Mouse (Mus musculus) CH12.LX (cell line): ENCODE measurements around the gene Smg7. TPM values are rescaled to one million over a fixed set of nuclear protein-coding genes. Genes with fewer than 3 reads are reported as not detected.

Experiments used
- DNase-seq: peaks from one replicate; pipeline ENCODE4 v3.0.0-alpha.2; 2013; ENCODE audit errors: extremely low read depth
- H3K27ac ChIP-seq: 2 replicates; pipeline ENCODE4 v1.5.1; 2012; ENCODE audit warnings: low read depth, mild to moderate bottlenecking, control low read depth, moderate library complexity; ENCODE audit not compliant: insufficient read depth
- H3K27me3 ChIP-seq: replicated peaks from 2 replicates; pipeline ENCODE3; 2012; ENCODE audit warnings: inconsistent platforms
- H3K36me3 ChIP-seq, 2 experiments: replicated peaks in 1 of 2; 2 replicates each; pipeline versions ENCODE3 to v1.6.1; 2012; ENCODE audit warnings: inconsistent platforms in 1 of 2, low read length in 1 of 2, mild to moderate bottlenecking in 1 of 2, mixed read lengths in 1 of 2, moderate library complexity in 1 of 2; ENCODE audit not compliant: control insufficient read depth in 1 of 2, insufficient read depth in 1 of 2
- H3K4me1 ChIP-seq, 2 experiments: 2 replicates each; pipeline ENCODE4 v1.6.1; 2012; ENCODE audit warnings: inconsistent platforms in 1 of 2, moderate library complexity in 1 of 2; ENCODE audit not compliant: insufficient read depth in 2 of 2, control insufficient read depth in 1 of 2
- H3K4me2 ChIP-seq: 2 replicates; pipeline ENCODE4 v1.6.1; 2012; ENCODE audit warnings: low read depth, mild to moderate bottlenecking, control low read depth; ENCODE audit not compliant: poor library complexity, insufficient read depth, severe bottlenecking
- H3K4me3 ChIP-seq, 3 experiments: fragments of 150-350 bp in 1 of 3; sonication (generic) in 1 of 3; replicated peaks in 1 of 3; 2 replicates each; pipeline versions ENCODE3 to v1.5.1; 2011 to 2012; ENCODE audit warnings: low read depth in 2 of 3, low read length in 2 of 3, mild to moderate bottlenecking in 2 of 3, moderate library complexity in 2 of 3, control low read depth in 1 of 3, improper control_type of control experiment in 1 of 3, inconsistent platforms in 1 of 3, mixed read lengths in 1 of 3; ENCODE audit not compliant: poor library complexity in 1 of 3
- H3K79me2 ChIP-seq: replicated peaks from 2 replicates; pipeline ENCODE4 v1.6.1; 2012; ENCODE audit warnings: mild to moderate bottlenecking, moderate library complexity; ENCODE audit not compliant: control insufficient read depth, poor library complexity, insufficient read depth, severe bottlenecking; ENCODE audit errors: extremely low read depth
- H3K9ac ChIP-seq: 2 replicates; pipeline ENCODE4 v1.6.1; 2012; ENCODE audit warnings: low read depth, mild to moderate bottlenecking, control low read depth, moderate library complexity; ENCODE audit not compliant: insufficient read depth
- H3K9me3 ChIP-seq: replicated peaks from 2 replicates; pipeline ENCODE3; 2012; ENCODE audit warnings: low read length, inconsistent platforms, mixed read lengths
- CTCF ChIP-seq, 2 experiments: IDR thresholded peaks in 1 of 2; conservative IDR thresholded peaks in 1 of 2; 2 replicates each; pipeline ENCODE4 v1.5.1; 2011 to 2012; ENCODE audit warnings: low read depth in 2 of 2, low read length in 2 of 2, improper control_type of control experiment in 1 of 2, inconsistent platforms in 1 of 2, mild to moderate bottlenecking in 1 of 2, moderate library complexity in 1 of 2
- E2F4 ChIP-seq: IDR thresholded peaks from 2 replicates; pipeline ENCODE4 v1.6.1; 2011; ENCODE audit warnings: low read depth, low read length, improper control_type of control experiment; ENCODE audit not compliant: insufficient replicate concordance
- ETS1 ChIP-seq: conservative IDR thresholded peaks from 2 replicates; pipeline ENCODE4 v1.6.1; 2012; ENCODE audit warnings: low read depth, mild to moderate bottlenecking, inconsistent platforms, low read length, improper control_type of control experiment, moderate library complexity
- GABPA ChIP-seq: IDR thresholded peaks from 2 replicates; pipeline ENCODE4 v1.6.1; 2012; ENCODE audit warnings: low read depth, low read length, improper control_type of control experiment, inconsistent platforms; ENCODE audit not compliant: insufficient replicate concordance
- HCFC1 ChIP-seq: IDR thresholded peaks from 2 replicates; pipeline ENCODE4 v1.6.1; 2012; ENCODE audit warnings: low read depth, mild to moderate bottlenecking, inconsistent platforms, low read length, improper control_type of control experiment
- IRF4 ChIP-seq: IDR thresholded peaks from 2 replicates; pipeline ENCODE4 v1.6.1; 2014; ENCODE audit warnings: low read depth, mild to moderate bottlenecking, inconsistent platforms, low read length, improper control_type of control experiment
- JUN ChIP-seq: IDR thresholded peaks from 2 replicates; pipeline ENCODE4 v1.6.1; 2011; ENCODE audit warnings: low read depth, mild to moderate bottlenecking, low read length, improper control_type of control experiment, moderate library complexity; ENCODE audit not compliant: insufficient read depth
- MAX ChIP-seq: IDR thresholded peaks from 2 replicates; pipeline ENCODE4 v1.6.1; 2011; ENCODE audit warnings: low read length, improper control_type of control experiment
- MAZ ChIP-seq: IDR thresholded peaks from 2 replicates; pipeline ENCODE4 v1.6.1; 2012; ENCODE audit warnings: low read depth, mild to moderate bottlenecking, inconsistent platforms, low read length, improper control_type of control experiment, moderate library complexity
- MXI1 ChIP-seq: IDR thresholded peaks from 2 replicates; pipeline ENCODE4 v1.6.1; 2011; ENCODE audit warnings: mild to moderate bottlenecking, low read depth, low read length, improper control_type of control experiment
- POLR2A ChIP-seq: IDR thresholded peaks from 2 replicates; pipeline ENCODE4 v1.6.1; 2011; ENCODE audit warnings: low read depth, mild to moderate bottlenecking, improper control_type of control experiment, low read length
- POLR2AphosphoS2 ChIP-seq: IDR thresholded peaks from 2 replicates; pipeline ENCODE4 v1.6.1; 2011; ENCODE audit warnings: low read depth, low read length, improper control_type of control experiment
- RCOR1 ChIP-seq: conservative IDR thresholded peaks from 2 replicates; pipeline ENCODE4 v1.6.1; 2012; ENCODE audit warnings: low read depth, mild to moderate bottlenecking, inconsistent platforms, low read length, improper control_type of control experiment
- SIN3A ChIP-seq: IDR thresholded peaks from 2 replicates; pipeline ENCODE4 v1.6.1; 2012; ENCODE audit warnings: low read length, improper control_type of control experiment, inconsistent platforms
- TCF12 ChIP-seq: IDR thresholded peaks from 2 replicates; pipeline ENCODE4 v1.6.1; 2014; ENCODE audit warnings: low read depth, mild to moderate bottlenecking, inconsistent platforms, low read length, improper control_type of control experiment
- UBTF ChIP-seq: IDR thresholded peaks from 2 replicates; pipeline ENCODE4 v1.6.1; 2012; ENCODE audit warnings: low read depth, mild to moderate bottlenecking, inconsistent platforms, low read length, improper control_type of control experiment, moderate library complexity
- USF1 ChIP-seq: IDR thresholded peaks from 2 replicates; pipeline ENCODE4 v1.6.1; 2014; ENCODE audit warnings: low read depth, mild to moderate bottlenecking, inconsistent platforms, low read length, improper control_type of control experiment
- USF2 ChIP-seq: conservative IDR thresholded peaks from 2 replicates; pipeline ENCODE4 v1.6.1; 2011; ENCODE audit warnings: low read depth, low read length, improper control_type of control experiment
- ZC3H11A ChIP-seq: IDR thresholded peaks from 2 replicates; pipeline ENCODE4 v1.6.1; 2012; ENCODE audit warnings: low read depth, mild to moderate bottlenecking, inconsistent platforms, low read length, improper control_type of control experiment
- ZNF384 ChIP-seq: IDR thresholded peaks from 2 replicates; pipeline ENCODE4 v1.6.1; 2012; ENCODE audit warnings: low read depth, low read length, improper control_type of control experiment, inconsistent platforms
- dilution Hi-C: fragments of 300-500 bp; cut with MboI; formaldehyde crosslinking; loops from 2 replicates; pipeline ENCODE4 v1.14.3; 2020; ENCODE audit warnings: low sequenced_read_pairs; ENCODE audit not compliant: extremely low pct_unique_long_range_greater_than_20kb, extremely low pct_ligation_motif_present
- in situ Hi-C: fragments of 300-500 bp; cut with MboI; formaldehyde crosslinking; loops from 3 replicates; pipeline ENCODE4 v1.14.3; 2019; ENCODE audit warnings: low sequenced_read_pairs, low pct_ligation_motif_present, low pct_unique_long_range_greater_than_20kb, mixed read lengths
- polyA plus RNA-seq: library from polyadenylated mRNA; unstranded; fragments of >175 nt; gene quantifications from 2 replicates; pipeline ENCODE4 v1.2.1, GENCODE M21; 2012; ENCODE audit warnings: low read depth; ENCODE audit not compliant: insufficient read length
- total RNA-seq, 2 experiments: library from RNA; depleted of rRNA; stranded (reverse); fragments of 300-350 nt in 1 of 2; fragments of >200 nt in 1 of 2; gene quantifications; 2 replicates each; pipeline ENCODE4 v1.2.3; 2012 to 2014

The Smg7 gene
- total and polyA plus RNA-seq, 3 experiments: 23.4 to 55.2 (median 27.0) TPM

DNA sequence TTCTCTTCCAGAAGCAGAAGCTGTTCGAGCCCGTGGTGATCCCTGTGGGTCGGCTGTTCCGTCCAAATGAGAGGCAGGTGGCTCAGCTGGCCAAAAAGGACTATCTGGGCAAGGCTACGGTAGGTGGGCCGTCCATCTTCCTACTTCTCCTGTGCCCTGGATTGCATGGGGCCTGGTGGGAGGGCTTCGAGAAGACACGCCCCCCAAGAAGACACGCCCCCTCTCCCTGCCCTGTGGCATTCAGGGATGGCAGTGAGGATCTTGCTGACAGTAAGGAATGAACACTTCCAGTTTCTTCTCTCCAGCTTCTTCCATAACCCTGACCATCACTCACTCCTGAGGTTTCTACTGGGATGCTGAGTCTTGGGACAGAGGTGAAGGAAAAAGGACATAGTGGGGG lies 78.2 kb downstream of the Smg7 start:
- no peak overlapping the region for H3K9ac ChIP-seq
- no peak overlapping the region for H3K27ac ChIP-seq
- no peak overlapping the region for H3K4me2 ChIP-seq
- no peak for TF ChIP-seq ZC3H11A
- TF ChIP-seq JUN: no peak
- H3K9me3 ChIP-seq: peaks cover 3% of the 10 kb centered on the region
- H3K4me3 ChIP-seq: no peak overlapping the region
- dilution Hi-C loops: no loop called here
- no peaks in the 10 kb centered on the region for H3K27me3 ChIP-seq
- peaks cover 5 to 23% of the 10 kb centered on the region in 2 experiments; a peak in 3 of 4 replicates for H3K4me1 ChIP-seq
- H3K36me3 ChIP-seq: peaks cover 77 to 92% of the 10 kb centered on the region in 2 experiments
- in situ Hi-C loops: no loop called here
- DNase-seq: no peak
- no peaks in the 10 kb centered on the region for H3K79me2 ChIP-seq

DNA sequence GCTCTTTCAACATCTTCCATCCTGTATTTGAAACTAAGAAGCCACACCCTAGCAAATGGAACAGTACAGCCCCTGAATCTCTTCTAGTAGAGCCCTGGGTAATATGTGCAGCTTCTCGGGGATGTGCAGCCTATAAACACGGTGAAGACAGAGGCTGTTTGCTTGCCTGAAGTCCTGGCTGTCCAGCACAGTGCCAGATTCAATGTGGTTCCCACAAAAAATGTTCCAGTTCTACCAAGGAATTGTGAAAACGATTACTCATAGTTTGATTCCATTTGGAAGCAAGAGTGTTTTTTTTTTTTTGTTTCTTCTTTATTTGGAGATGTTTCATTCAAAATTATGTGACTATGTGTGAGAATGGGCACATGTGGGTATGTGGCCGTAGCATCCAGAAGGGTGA lies 80.7 kb downstream of the Smg7 start:
- no peak for DNase-seq
- H3K4me3 ChIP-seq: no peak overlapping the region
- in situ Hi-C loops (no loop called here), dilution Hi-C loops (no loop called here)
- no peak overlapping the region for H3K27ac ChIP-seq
- no peaks in the 10 kb centered on the region for H3K79me2 ChIP-seq
- H3K9me3 ChIP-seq: peaks cover 3% of the 10 kb centered on the region
- H3K9ac ChIP-seq: no peak overlapping the region
- H3K27me3 ChIP-seq: no peaks in the 10 kb centered on the region
- peaks cover 10 to 31% of the 10 kb centered on the region in 2 experiments for H3K4me1 ChIP-seq
- no peak for TF ChIP-seq ETS1
- no peak for TF ChIP-seq USF2
- no peak for TF ChIP-seq TCF12
- no peak for TF ChIP-seq USF1
- no peak for TF ChIP-seq E2F4
- TF ChIP-seq MAX: no peak
- no peak for TF ChIP-seq CTCF (conservative IDR thresholded peaks at IDR 0.05 in 1 of 2, IDR thresholded peaks at IDR 0.05 in 1 of 2; ENCODE audit: low read depth in 2 of 2, low read length in 2 of 2)
- TF ChIP-seq GABPA: no peak
- TF ChIP-seq POLR2AphosphoS2: no peak
- TF ChIP-seq POLR2A: no peak
- TF ChIP-seq UBTF: no peak
- H3K4me2 ChIP-seq: no peak overlapping the region
- peaks cover 70 to 87% of the 10 kb centered on the region in 2 experiments for H3K36me3 ChIP-seq

DNA sequence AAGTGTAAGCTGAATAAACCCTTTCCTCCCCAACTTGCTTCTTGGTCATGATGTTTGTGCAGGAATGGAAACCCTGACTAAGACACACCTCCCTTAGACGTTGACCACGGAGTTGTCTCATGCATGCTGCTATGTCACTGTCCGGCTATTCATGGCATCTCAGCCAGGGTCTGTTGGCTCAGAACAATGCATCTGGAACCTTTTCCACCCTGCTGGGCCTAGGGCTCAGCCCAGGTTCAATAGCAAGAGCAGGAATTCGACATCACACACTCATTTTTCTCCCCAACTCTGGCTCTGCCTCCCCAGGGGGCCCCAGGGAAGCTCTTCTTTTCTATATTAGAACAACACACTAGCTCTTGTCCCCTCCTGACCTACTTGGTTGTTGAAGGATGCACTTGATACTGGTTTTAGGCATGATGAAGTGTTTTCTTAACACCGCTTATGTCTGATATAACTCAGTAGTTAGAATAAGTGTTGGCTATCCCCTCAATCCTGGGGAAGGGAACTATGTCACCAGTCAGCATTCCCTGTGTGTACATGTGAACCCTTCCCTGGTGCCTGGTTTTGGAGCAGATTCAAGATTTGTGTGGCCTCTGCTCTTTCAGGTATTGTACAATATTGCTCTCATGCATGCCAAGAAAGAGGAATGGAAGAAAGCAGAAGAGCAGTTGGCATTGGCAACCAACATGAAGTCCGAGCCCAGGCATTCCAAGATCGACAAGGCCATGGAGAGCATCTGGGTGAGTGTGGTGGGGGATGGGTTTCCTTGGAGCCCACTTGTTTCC lies 81.3 kb downstream of the Smg7 start:
- H3K27ac ChIP-seq: no peak overlapping the region
- TF ChIP-seq CTCF (conservative IDR thresholded peaks at IDR 0.05 in 1 of 2, IDR thresholded peaks at IDR 0.05 in 1 of 2; ENCODE audit: low read depth in 2 of 2, low read length in 2 of 2) (no peak), TCF12 (no peak), RCOR1 (no peak), E2F4 (no peak), HCFC1 (no peak), IRF4 (no peak), ZNF384 (no peak), MXI1 (no peak), MAZ (no peak), SIN3A (no peak)
- peaks cover 3% of the 10 kb centered on the region for H3K9me3 ChIP-seq
- peaks cover 16 to 38% of the 10 kb centered on the region in 2 experiments for H3K4me1 ChIP-seq
- H3K79me2 ChIP-seq: no peaks in the 10 kb centered on the region
- in situ Hi-C loops: no loop called here
- no peak for DNase-seq
- H3K4me3 ChIP-seq: no peak overlapping the region
- H3K9ac ChIP-seq: no peak overlapping the region
- dilution Hi-C loops: no loop called here
- peaks cover 72 to 89% of the 10 kb centered on the region in 2 experiments for H3K36me3 ChIP-seq
- no peak overlapping the region for H3K4me2 ChIP-seq
- H3K27me3 ChIP-seq: no peaks in the 10 kb centered on the region
